Mouse (Mus musculus) monocyte, adult 5-6 weeks (primary cell): ENCODE data around the gene Kctd18. TPM values are rescaled to one million over a fixed set of nuclear protein-coding genes. Genes with fewer than 3 reads are reported as not detected.

ENCODE experiments used
- ATAC-seq: fragments of 153-309, 156-312 bp; replicated peaks from 2 replicates; pipeline ENCODE4 v1.8.0; 2017; ENCODE audit warnings: mild to moderate bottlenecking; ENCODE audit not compliant: low TSS enrichment, insufficient number of reproducible peaks, severe bottlenecking, poor library complexity, low FRiP score
- total RNA-seq: library from RNA; stranded (forward); fragments of 200-1000, 200-491, 200-594 nt; gene quantifications from 3 replicates; pipeline ENCODE4 v1.2.3, GENCODE M21; 2017

Kctd18 gene
- total RNA-seq, 1 experiment from 2014 or later, result 56.7 TPM

GRCm38 (mm10) chr1:57996133-57996615 lies 22.6 kb downstream of the Kctd18 start:
- ATAC-seq, result 0 out of 2 replicates have a peak, but pooled peaks have one; percentile 15

- peak; percentile 100 for ATAC-seq
Observed at GRCm38 (mm10) chr1:57995432-57996132, 23.2 kb downstream of the Kctd18 start, which contains the start of gene Sgo2a. Sgo2a (plus strand) TSS chr1:57995971.

DNA sequence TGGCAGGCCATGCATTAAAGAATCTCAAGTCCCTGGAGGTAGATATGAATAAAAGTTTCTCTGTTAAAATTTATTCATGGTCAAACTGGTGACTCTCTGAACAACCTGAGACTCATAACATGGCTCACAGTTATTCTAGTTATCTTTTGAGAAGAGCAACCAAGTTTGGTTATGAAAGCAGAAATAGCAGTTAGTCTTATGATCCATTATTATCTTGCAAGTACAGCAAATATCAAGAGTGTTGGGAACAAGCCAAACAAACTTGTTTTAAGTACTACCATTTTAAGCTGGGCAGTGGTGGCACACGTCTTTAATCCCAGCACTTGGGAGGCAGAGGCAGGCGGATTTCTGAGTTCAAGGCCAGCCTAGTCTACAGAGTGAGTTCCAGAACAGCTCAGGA lies 27.5 kb downstream of the Kctd18 start:
- ATAC-seq, result no peak

GRCm38 (mm10) chr1:57989052-57989600 lies 29.6 kb downstream of the Kctd18 start:
- no peak for ATAC-seq

DNA sequence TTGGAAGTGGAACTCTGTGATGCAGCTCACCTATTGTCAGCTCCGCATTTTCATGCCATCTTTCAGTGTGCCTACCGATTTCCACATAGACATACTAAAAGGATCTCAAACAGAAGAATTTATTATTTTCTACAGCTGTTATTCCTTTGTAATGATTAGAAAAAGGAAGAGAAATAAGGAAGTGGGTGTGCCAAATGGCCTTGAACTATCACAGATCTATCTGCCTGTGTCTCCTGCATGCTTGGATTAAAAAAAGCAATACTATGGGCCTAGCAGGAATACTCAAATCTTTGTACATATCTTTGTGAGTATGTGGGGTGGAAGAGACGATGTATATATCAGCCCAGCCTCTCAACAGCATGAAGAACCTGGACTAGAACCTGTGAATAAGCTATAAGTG lies 41.9 kb downstream of the Kctd18 start:
- ATAC-seq, result no peak

DNA sequence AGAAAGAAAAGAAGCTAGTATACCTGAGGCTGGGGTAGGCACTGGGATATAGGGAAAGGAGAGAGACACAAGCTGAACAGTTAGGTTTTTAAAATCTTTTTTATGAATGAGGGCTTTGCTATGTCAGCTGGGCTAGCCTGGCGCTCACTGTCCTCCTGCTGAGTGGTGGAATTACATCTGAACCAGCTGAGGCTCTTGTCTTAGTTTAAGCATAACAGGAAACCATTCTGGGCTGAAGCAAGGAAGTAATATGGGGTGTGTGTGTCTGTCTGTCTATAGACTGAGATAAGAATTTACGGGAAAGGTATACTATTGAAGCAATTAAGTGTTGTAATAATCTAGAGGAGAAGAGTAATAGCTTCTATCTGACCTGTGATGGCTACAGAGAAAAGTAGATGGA lies 47.2 kb downstream of the Kctd18 start:
- ATAC-seq, result no peak

- peak; percentile 98 for ATAC-seq
Observed at GRCm38 (mm10) chr1:57969327-57970271, 49.2 kb downstream of the Kctd18 start.

DNA sequence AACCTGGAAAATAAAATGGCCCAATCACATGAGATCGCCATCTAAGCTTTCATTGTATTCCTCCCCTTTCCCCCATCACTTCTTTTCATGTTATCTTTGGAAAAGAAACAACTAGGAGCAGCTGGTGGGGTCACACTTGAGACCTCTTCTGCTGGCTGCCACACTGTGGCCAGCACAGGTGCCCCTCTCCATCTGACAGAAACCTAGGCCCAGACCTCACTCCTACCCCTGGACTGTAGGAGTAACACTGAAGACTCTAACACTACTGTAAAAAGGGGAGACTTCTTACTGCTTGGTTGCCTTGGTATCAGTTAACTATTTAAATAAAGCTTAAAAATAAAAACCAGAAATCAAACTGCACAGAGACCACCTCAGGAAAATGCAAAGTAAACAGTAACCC lies 63.0 kb downstream of the Kctd18 start:
- ATAC-seq, result no peak

DNA sequence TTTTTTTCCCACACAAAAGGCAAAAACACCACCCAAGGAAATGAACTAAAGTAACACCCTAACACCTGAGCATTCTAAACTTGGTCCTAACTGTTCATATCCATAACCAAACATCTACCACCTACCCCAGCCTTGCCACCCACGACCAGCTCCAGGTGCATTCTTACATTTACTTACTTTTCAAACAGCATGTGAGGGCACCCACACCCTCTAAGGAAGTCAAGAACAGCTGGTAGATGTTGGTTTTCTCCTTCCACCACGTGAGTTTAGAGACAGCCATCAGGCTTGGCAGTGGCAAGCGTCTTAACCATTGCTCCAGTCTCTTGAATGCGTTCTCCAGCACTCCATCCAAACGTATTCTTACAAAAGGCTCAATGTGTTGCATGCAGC lies 64.4 kb downstream of the Kctd18 start:
- no peak for ATAC-seq

DNA sequence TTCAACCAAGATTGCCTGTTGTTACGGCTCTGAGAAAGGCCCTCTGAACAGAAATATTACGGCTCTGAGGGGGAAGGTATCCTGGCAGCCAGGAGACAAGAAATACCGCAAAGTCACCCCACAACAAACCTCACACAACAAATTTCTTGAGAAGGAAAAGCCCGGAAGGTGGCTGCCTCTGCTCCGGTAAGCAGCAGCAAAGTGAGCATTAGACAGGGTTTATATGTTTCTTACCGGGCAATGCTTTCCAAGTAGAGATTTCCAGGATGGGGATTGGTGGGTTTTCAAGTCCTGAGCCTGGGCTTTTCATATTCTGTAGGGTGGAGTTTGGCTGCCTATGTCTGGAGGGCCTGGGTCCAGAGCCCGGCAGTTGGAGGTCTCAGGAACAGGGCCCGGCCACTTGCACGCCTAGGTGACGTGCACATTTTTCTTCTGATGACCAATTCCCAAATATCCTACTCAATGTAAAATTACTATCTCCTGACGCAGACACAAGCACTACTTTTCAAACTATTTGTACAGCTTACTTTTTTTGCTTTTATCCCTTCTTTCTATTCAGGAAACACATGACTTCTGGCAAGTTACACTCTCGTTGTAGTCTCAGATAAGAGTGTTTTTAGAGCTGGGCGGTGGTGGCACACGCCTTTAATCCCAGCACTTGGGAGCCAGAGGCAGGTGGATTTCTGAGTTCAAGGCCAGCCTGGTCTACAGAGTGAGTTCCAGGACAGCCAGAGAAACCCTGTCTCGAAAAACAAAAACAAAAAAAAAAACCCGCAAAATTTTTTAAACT lies 65.0 kb downstream of the Kctd18 start:
- ATAC-seq, result no peak

GRCm38 (mm10) chr1:57952509-57952908 lies 66.2 kb downstream of the Kctd18 start:
- ATAC-seq, result no peak

DNA sequence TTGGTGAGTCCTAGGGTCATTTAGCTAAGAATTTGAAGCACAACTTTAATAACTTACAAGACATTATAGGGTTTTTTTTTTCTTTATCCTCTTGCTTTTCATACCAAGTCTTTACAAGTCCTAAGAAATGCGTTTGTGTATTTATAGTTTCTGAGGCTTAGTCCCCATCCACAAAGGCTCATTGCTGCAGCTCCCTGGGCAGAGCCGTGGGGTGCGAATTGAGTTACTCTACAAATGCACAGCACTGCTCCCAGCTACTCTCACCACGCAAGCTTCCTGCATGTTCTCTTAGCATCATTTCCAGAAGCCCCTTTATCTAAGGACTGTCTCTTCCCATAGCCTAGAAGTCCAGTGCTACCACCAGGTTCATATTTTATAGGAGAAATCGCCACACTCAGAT lies 69.0 kb downstream of the Kctd18 start:
- ATAC-seq, result no peak

DNA sequence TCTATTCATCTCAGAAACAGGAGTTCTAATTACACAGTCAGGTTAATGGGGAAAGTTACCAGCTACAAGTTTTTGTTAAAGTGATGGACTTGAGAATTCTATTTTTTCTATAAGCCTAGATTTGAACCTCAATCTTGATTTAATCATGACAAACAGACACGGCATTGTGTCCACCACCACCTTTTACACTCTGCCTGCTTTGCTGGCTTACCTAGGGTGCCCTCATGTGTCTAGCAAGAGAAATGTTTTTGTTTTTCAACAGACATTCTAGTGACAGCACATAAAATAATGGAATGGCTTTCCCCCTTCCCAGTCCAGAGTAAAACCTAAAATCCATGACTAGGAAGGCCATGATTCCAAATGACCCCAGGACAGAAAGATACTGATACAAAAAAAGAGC lies 69.6 kb downstream of the Kctd18 start:
- ATAC-seq, result no peak

DNA sequence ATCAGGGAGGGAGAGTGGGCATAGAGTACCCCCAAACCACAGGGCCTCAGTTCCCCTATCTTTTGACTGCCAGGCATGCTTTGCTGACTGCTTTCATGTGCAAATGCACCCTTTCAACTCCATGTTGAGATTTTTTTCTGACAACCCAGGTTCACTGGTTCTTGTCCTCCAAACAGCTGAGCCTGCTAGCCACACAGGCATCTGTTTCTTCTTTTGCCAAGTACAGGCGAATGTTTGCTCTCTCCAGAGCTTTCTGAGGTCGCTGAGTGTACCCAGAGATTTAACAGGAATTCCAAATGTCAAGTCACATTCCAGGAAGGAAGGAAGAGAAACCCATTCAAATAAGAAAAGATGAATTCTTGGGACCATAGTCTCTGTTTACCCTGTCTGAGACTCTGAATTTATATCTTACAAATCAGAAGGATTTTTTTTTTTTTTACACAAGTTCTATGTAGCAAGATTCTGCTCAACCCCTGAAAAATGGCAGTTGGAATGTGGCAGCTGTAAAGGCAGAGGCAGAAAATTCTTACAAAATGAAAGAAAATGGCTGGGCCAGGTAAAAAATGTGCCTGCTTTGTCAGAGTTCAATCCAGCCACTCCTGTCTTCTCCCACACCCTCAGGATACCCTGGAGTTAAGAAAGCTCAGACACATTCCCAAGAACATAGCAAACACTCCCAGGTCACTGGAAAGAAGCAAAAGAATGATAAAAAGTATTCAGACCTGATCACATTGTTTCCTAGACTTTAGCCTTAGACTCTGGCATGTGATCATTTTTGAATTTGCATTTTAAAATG lies 71.0 kb downstream of the Kctd18 start:
- ATAC-seq, result no peak

DNA sequence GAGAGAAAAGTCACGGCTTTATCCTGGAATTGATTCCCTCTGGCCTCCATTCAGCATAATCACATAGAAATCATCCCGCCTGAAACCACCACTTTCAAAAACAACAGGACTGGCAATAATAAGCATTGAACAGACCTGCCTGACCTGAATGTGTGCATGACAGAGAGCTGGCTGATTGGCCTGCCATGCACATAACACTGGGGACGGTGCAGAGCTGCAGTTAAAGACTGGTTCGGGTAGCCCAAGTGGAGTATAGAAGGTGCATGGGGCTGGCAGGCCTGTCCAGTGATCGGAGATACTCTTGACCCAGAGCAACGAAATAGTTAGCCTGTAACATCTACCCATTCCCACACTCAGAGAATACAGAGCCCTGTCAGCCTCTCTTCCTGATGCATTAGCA lies 76.5 kb downstream of the Kctd18 start:
- ATAC-seq, result no peak

DNA sequence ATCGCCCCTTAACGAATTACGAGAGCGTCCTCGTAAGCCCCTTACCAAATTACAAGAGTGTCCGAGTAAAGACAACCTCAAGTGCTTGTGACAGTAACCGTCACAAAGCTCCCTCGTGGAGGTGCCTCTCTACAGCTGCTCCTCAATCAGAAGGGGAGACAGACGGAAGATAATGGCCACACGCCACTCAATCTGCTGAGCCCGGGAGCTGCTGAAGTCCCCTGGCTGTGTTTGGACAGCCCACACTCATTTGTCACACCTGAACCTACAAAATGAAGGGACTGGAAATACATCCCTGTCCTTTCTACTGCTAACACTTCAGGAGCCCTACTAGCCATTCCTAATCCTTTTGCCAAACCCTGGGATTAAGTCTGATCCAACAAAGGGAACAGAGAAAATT lies 77.0 kb downstream of the Kctd18 start:
- ATAC-seq, result no peak

- no peak for ATAC-seq
Observed at GRCm38 (mm10) chr1:57941095-57941494, 77.7 kb downstream of the Kctd18 start.

DNA sequence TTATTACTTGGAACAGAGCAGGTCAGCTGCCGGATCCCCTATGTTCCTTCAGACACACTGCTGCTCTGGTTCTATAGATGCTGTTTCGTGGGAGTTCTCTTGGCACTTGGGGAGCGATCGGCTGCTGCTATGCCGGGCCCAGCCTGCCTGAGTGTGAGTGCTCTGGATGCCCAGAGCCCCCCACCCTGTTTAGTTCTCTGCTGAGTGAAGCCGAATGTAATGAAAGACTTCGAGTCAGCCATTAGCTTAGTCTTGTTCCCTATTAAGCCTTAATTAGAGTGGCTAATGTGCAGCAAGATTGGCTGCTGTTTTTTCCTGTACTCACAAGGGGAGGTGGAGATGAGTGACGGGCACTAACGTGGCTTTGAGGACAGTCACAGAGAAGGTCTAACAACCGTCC lies 78.1 kb downstream of the Kctd18 start:
- ATAC-seq, result no peak
